25 mouse cellular contexts compared by ENCODE assay signal in genomic region chr4:40154751-40155150, GRCm38 (mm10). TPM values are rescaled to one million over a fixed set of nuclear protein-coding genes. Genes with fewer than 3 reads are reported as not detected.
DNase-seq lines count a peak whose midpoint lies in the region; ATAC-seq lines count a peak whose summit lies in the region.
"Had no signal": no experiment of that assay in that cellular context is flagged by ENCODE, and none has a peak within 500 bp of the region (broad histone marks: within the 10 kb centered on the region; RNA-seq: fewer than 3 reads in every experiment).

No protein-coding gene starts in this region.

- 92% methylated on average over 4 of the region's 4 CpGs for WGBS in kidney, embryonic 16.5 days
- 83% methylated on average over 4 of the region's 4 CpGs for WGBS in liver, embryonic 16.5 days (ENCODE audit: insufficient replicate concordance)

- ATAC-seq in kidney, embryonic 16.5 days (ENCODE audit: low FRiP score, low TSS enrichment) = no peak
- no peak for ATAC-seq in liver, embryonic 16.5 days (ENCODE audit: low read depth)
- ATAC-seq: activated CD4-positive, CD25-positive, alpha-beta regulatory T cell, adult 4 months; CD4-positive, CD25-positive, alpha-beta regulatory T cell, adult 4 months; forebrain, embryonic 13.5 days; forebrain, embryonic 16.5 days; hindbrain, embryonic 16.5 days had no signal

- DNase-seq in adrenal gland, adult 2 months = peak; percentile 58
- no peak for DNase-seq in adrenal gland, postnatal 25 days
- DNase-seq in kidney, postnatal 10 days = no peak
- no peak for DNase-seq in liver
- DNase-seq in left cerebral cortex, adult 11 months (ENCODE audit: low spot score) = no peak
- DNase-seq: cerebellum, adult 18-20 months; cerebellum, adult 9-10 months; cerebellum, postnatal 14 days; gastrocnemius, postnatal 10 days; gastrocnemius, postnatal 36 days; heart, postnatal 10 days; heart, postnatal 36 days had no signal

- peak overlapping the region; percentile 58; the same call in 1 of the 2 replicates for H3K27ac ChIP-seq in kidney, embryonic 16.5 days (ENCODE audit: low read length)
- peak overlapping the region; percentile 69 for H3K27ac ChIP-seq in liver, embryonic 16.5 days (ENCODE audit: low read length)
- H3K27ac ChIP-seq: forebrain, embryonic 10.5 days; forebrain, embryonic 13.5 days; heart, embryonic 15.5 days; hindbrain, embryonic 10.5 days; hindbrain, embryonic 13.5 days; intestine, embryonic 15.5 days had no signal

- no peak overlapping the region for H3K4me2 ChIP-seq in kidney, embryonic 16.5 days (replicated peaks; ENCODE audit: low read depth, low read length)
- H3K4me2 ChIP-seq in liver, embryonic 16.5 days (ENCODE audit: low read depth, low read length) = no peak overlapping the region
- H3K4me2 ChIP-seq: forebrain, embryonic 13.5 days; heart, embryonic 12.5 days; heart, embryonic 15.5 days; hindbrain, embryonic 13.5 days; intestine, embryonic 15.5 days had no signal

- H3K27me3 ChIP-seq in kidney, embryonic 16.5 days (ENCODE audit: insufficient read depth, low read length) = no peaks in the 10 kb centered on the region
- no peaks in the 10 kb centered on the region for H3K27me3 ChIP-seq in liver, embryonic 16.5 days (ENCODE audit: control insufficient read depth, insufficient read depth, low read depth, low read length)
- H3K27me3 ChIP-seq: forebrain, embryonic 13.5 days; heart, embryonic 12.5 days; heart, embryonic 15.5 days; hindbrain, embryonic 13.5 days; intestine, embryonic 15.5 days had no signal

- H3K9ac ChIP-seq in kidney, embryonic 16.5 days (replicated peaks; ENCODE audit: low read length) = no peak overlapping the region
- H3K9ac ChIP-seq in liver, embryonic 16.5 days (ENCODE audit: low read depth, low read length) = no peak overlapping the region
- H3K9ac ChIP-seq: forebrain, embryonic 13.5 days; heart, embryonic 12.5 days; heart, embryonic 15.5 days; hindbrain, embryonic 13.5 days; intestine, embryonic 15.5 days had no signal

- no peak overlapping the region for H3K4me3 ChIP-seq in kidney, embryonic 16.5 days (ENCODE audit: low read length)
- no peak overlapping the region for H3K4me3 ChIP-seq in liver, embryonic 16.5 days (ENCODE audit: low read depth, low read length)
- H3K4me3 ChIP-seq: forebrain, embryonic 10.5 days; forebrain, embryonic 13.5 days; heart, embryonic 12.5 days; heart, embryonic 15.5 days; hindbrain, embryonic 10.5 days; hindbrain, embryonic 13.5 days; intestine, embryonic 15.5 days had no signal

- H3K9me3 ChIP-seq in kidney, embryonic 16.5 days (ENCODE audit: low read length) = no peaks in the 10 kb centered on the region
- no peaks in the 10 kb centered on the region for H3K9me3 ChIP-seq in liver, embryonic 16.5 days (replicated peaks; ENCODE audit: control insufficient read depth, low read length)
- H3K9me3 ChIP-seq: forebrain, embryonic 10.5 days; forebrain, embryonic 13.5 days; heart, embryonic 12.5 days; heart, embryonic 15.5 days; hindbrain, embryonic 10.5 days; hindbrain, embryonic 13.5 days; intestine, embryonic 15.5 days had no signal

- H3K36me3 ChIP-seq in kidney, embryonic 16.5 days (ENCODE audit: insufficient read depth, low read length) = no peaks in the 10 kb centered on the region; the same call in 1 of the 2 replicates
- no peaks in the 10 kb centered on the region for H3K36me3 ChIP-seq in liver, embryonic 16.5 days (ENCODE audit: control insufficient read depth, insufficient read depth)
- H3K36me3 ChIP-seq: heart, embryonic 12.5 days; heart, embryonic 15.5 days; hindbrain, embryonic 13.5 days; intestine, embryonic 15.5 days had no signal

- H3K4me1 ChIP-seq in kidney, embryonic 16.5 days (ENCODE audit: insufficient read depth, low read length) = peaks cover 17% of the 10 kb centered on the region
- H3K4me1 ChIP-seq in liver, embryonic 16.5 days (ENCODE audit: control insufficient read depth, low read depth, low read length) = peaks cover 7% of the 10 kb centered on the region
- H3K4me1 ChIP-seq: forebrain, embryonic 13.5 days; hindbrain, embryonic 10.5 days had no signal

RNA-seq across cellular contexts. Expression of gene Aco1, which starts 11.9 kb away (rescaled TPM):
- 100 to 1,000 TPM; 122 to 146 TPM for total RNA-seq in adrenal gland, adult 2 months (2021)
- 43.3 and 51.3 TPM in 2 replicates for polyA plus RNA-seq in adrenal gland, adult 2 months (2012; rRNA removed)
- total RNA-seq in adrenal gland, postnatal 25 days (2021) = 161 and 187 TPM in 2 replicates
- 89.4 and 91.0 TPM in 2 replicates for polyA plus RNA-seq in kidney, embryonic 16.5 days (2015; fragmentation: Nextera tagmentation; extraction: Ambion mirVana)
- 51.3 and 59.9 TPM in 2 replicates for polyA plus RNA-seq in liver, embryonic 16.5 days (2015; fragmentation: Nextera tagmentation; extraction: Ambion mirVana)
